Mouse (Mus musculus): ENCODE measurements around the gene Gng12.
A peak's percentile ranks its signal among the peaks of the same experiment; 100 is the strongest.
"Not testable (repeated sequence)": the region's sequence is repeated elsewhere in the genome, so short reads cannot be mapped to it uniquely, and the experiment has no call there.

Gng12 gene

GRCm38 (mm10) chr6:66994981-66995380 lies 98.8 kb downstream of the Gng12 start:
- no peak for DNase-seq

- DNase-seq = no peak
These were observed 99.6 kb downstream of the Gng12 start for GRCm38 (mm10) chr6:66995825-66996224.

- DNase-seq = no peak
These were observed 100.1 kb downstream of the Gng12 start for GRCm38 (mm10) chr6:66996257-66996656.

- no peak for DNase-seq
These were observed 102.4 kb downstream of the Gng12 start for GRCm38 (mm10) chr6:66998645-66999044.

GRCm38 (mm10) chr6:66999800-67000199 lies 103.6 kb downstream of the Gng12 start:
- DNase-seq = no peak

GRCm38 (mm10) chr6:67009888-67010287 lies 113.7 kb downstream of the Gng12 start:
- no peak for DNase-seq

GRCm38 (mm10) chr6:67010370-67011216 lies 114.4 kb downstream of the Gng12 start:
- peak; percentile 22 for DNase-seq

GRCm38 (mm10) chr6:67011217-67011518 lies 115.0 kb downstream of the Gng12 start:
- no peak for DNase-seq

GRCm38 (mm10) chr6:67013293-67013948 lies 117.2 kb downstream of the Gng12 start:
- DNase-seq = no peak

- DNase-seq = no peak
These were observed 117.9 kb downstream of the Gng12 start for GRCm38 (mm10) chr6:67013949-67014678.

- no peak for DNase-seq
These were observed 118.5 kb downstream of the Gng12 start for GRCm38 (mm10) chr6:67014679-67015075.

- no peak for DNase-seq
These were observed 119.7 kb downstream of the Gng12 start for GRCm38 (mm10) chr6:67015739-67016519.

GRCm38 (mm10) chr6:67016520-67017111 lies 120.4 kb downstream of the Gng12 start:
- no peak for DNase-seq

- no peak for DNase-seq
These were observed 122.2 kb downstream of the Gng12 start for GRCm38 (mm10) chr6:67018365-67018764.

GRCm38 (mm10) chr6:67019001-67019400 lies 122.8 kb downstream of the Gng12 start:
- DNase-seq = not testable (repeated sequence)

GRCm38 (mm10) chr6:67021308-67021707 lies 125.1 kb downstream of the Gng12 start:
- no peak for DNase-seq

GRCm38 (mm10) chr6:67023729-67024128 lies 127.5 kb downstream of the Gng12 start:
- DNase-seq = no peak

- no peak for DNase-seq
These were observed 130.5 kb downstream of the Gng12 start for GRCm38 (mm10) chr6:67026661-67027060.

GRCm38 (mm10) chr6:67027438-67028142 lies 131.4 kb downstream of the Gng12 start:
- no peak for DNase-seq

- DNase-seq = no peak
These were observed 133.2 kb downstream of the Gng12 start for GRCm38 (mm10) chr6:67029312-67029950.

GRCm38 (mm10) chr6:67029987-67030386 lies 133.8 kb downstream of the Gng12 start:
- no peak for DNase-seq
